Mouse (Mus musculus) kidney, postnatal 0 days (tissue): ENCODE data around the gene Nfia. TPM values are rescaled to one million over a fixed set of nuclear protein-coding genes. Genes with fewer than 3 reads are reported as not detected.

Experiments
- ATAC-seq: fragments of 200-750 bp; cut with Nextera tagmentation; replicated peaks from 2 replicates; pipeline ENCODE4 v1.8.0; 2017; ENCODE audit warnings: low read depth, moderate number of reproducible peaks, moderate TSS enrichment, moderate library complexity; ENCODE audit not compliant: low FRiP score
- DNase-seq: peaks from one replicate; pipeline ENCODE4 v3.0.0-alpha.2; 2016; ENCODE audit warnings: low spot score
- H3K27ac ChIP-seq: fragments of 300-500 bp; sonication (generic); 2 replicates; pipeline ENCODE4 v1.5.1; 2014; ENCODE audit warnings: mild to moderate bottlenecking
- H3K27me3 ChIP-seq: fragments of 300-500 bp; sonication (generic); 2 replicates; pipeline ENCODE4 v1.6.1; 2014; ENCODE audit warnings: low read length, mixed read lengths; ENCODE audit not compliant: insufficient read depth
- H3K36me3 ChIP-seq: fragments of 300-500 bp; sonication (generic); 2 replicates; pipeline ENCODE4 v1.6.1; 2014; ENCODE audit warnings: low read length, mixed read lengths; ENCODE audit not compliant: insufficient read depth
- H3K4me1 ChIP-seq: fragments of 300-500 bp; sonication (generic); replicated peaks from 2 replicates; pipeline ENCODE4 v1.6.1; 2014; ENCODE audit warnings: antibody characterized with exemption, low read length, mixed read lengths; ENCODE audit not compliant: insufficient read depth
- H3K4me2 ChIP-seq: fragments of 300-500 bp; sonication (generic); 2 replicates; pipeline ENCODE4 v1.6.1; 2014; ENCODE audit warnings: mild to moderate bottlenecking, low read length, moderate library complexity, mixed read lengths
- H3K4me3 ChIP-seq: fragments of 300-500 bp; sonication (generic); replicated peaks from 2 replicates; pipeline ENCODE4 v1.5.1; 2014; ENCODE audit warnings: low read depth, low read length
- H3K9ac ChIP-seq: fragments of 300-500 bp; sonication (generic); 2 replicates; pipeline ENCODE4 v1.6.1; 2014; ENCODE audit warnings: low read depth, low read length
- H3K9me3 ChIP-seq: fragments of 300-500 bp; sonication (generic); replicated peaks from 2 replicates; pipeline ENCODE4 v1.6.1; 2016; ENCODE audit warnings: low read length, inconsistent platforms, mixed read lengths
- CTCF ChIP-seq: IDR thresholded peaks from 2 replicates; pipeline ENCODE4 v1.5.1; 2016; ENCODE audit warnings: antibody characterized with exemption, low read depth, mild to moderate bottlenecking, moderate library complexity
- WGBS: fragments of 180-500 bp; shearing (Covaris S2); extraction: QIAGEN DNeasy Blood & Tissue Kit; methylation state at CpG from one replicate; pipeline ENCODE4 v1.1.7; 2014; 5-methylcytosine and 5-hydroxymethylcytosine counted together
- polyA plus RNA-seq: library from polyadenylated mRNA; unstranded; fragments of >200 nt; fragmentation: Nextera tagmentation; extraction: Ambion mirVana; gene quantifications from 2 replicates; pipeline ENCODE4 v1.2.1, GENCODE M21; 2015

Nfia gene
- polyA plus RNA-seq, 1 experiment from 2014 or later, result 25.9 TPM

GRCm38 (mm10) chr4:98057721-98058120 lies 285.2 kb downstream of the Nfia start:
- Histone ChIP-seq H3K9me3 (no peaks in the 10 kb centered on the region), H3K4me2 (peak overlapping the region; percentile 14; the same call in 1 of the 2 replicates), H3K9ac (no peak overlapping the region), H3K4me3 (no peak overlapping the region), H3K4me1 (no peaks in the 10 kb centered on the region), H3K27me3 (no peaks in the 10 kb centered on the region), H3K36me3 (no peaks in the 10 kb centered on the region), H3K27ac (no peak overlapping the region)
- no peak for TF ChIP-seq CTCF
- DNase-seq (peak; percentile 17), ATAC-seq (no peak)
- WGBS, result 29% methylated on average over 4 of the region's 4 CpGs

- Histone ChIP-seq H3K9ac (no peak overlapping the region), H3K4me1 (no peaks in the 10 kb centered on the region), H3K36me3 (no peaks in the 10 kb centered on the region), H3K4me3 (no peak overlapping the region), H3K27ac (no peak overlapping the region), H3K27me3 (no peaks in the 10 kb centered on the region), H3K9me3 (no peaks in the 10 kb centered on the region), H3K4me2 (no peak overlapping the region)
- ATAC-seq (no peak), DNase-seq (no peak)
- no peak for TF ChIP-seq CTCF
These were observed 285.6 kb downstream of the Nfia start for GRCm38 (mm10) chr4:98058182-98058581.

GRCm38 (mm10) chr4:98060601-98061000 lies 288.1 kb downstream of the Nfia start:
- DNase-seq, result no peak
- 36% methylated on average over 1 of the region's 1 CpGs for WGBS
- no peak for TF ChIP-seq CTCF

GRCm38 (mm10) chr4:98061086-98061485 lies 288.6 kb downstream of the Nfia start:
- Histone ChIP-seq H3K4me2 (no peak overlapping the region), H3K27ac (no peak overlapping the region), H3K27me3 (no peaks in the 10 kb centered on the region), H3K36me3 (0 out of 2 replicates have a peak, but pooled peaks cover 6% of the 10 kb centered on the region), H3K4me1 (no peaks in the 10 kb centered on the region), H3K4me3 (no peak overlapping the region), H3K9ac (no peak overlapping the region), H3K9me3 (no peaks in the 10 kb centered on the region)
- peak; percentile 15 for DNase-seq
- 64% methylated on average over 1 of the region's 1 CpGs for WGBS
- TF ChIP-seq CTCF, result no peak
- no peak for ATAC-seq

More at GRCm38 (mm10) chr4:98060601-98061000, 288.1 kb downstream of the Nfia start:
- ATAC-seq, result no peak
- H3K4me2 ChIP-seq, result no peak overlapping the region
- H3K36me3 ChIP-seq, result 0 out of 2 replicates have a peak, but pooled peaks cover 6% of the 10 kb centered on the region
- H3K9me3 ChIP-seq, result no peaks in the 10 kb centered on the region
- H3K9ac ChIP-seq, result no peak overlapping the region
- no peak overlapping the region for H3K27ac ChIP-seq
- H3K4me3 ChIP-seq, result no peak overlapping the region
- H3K4me1 ChIP-seq, result no peaks in the 10 kb centered on the region
- H3K27me3 ChIP-seq, result no peaks in the 10 kb centered on the region

GRCm38 (mm10) chr4:98063280-98063679 lies 290.7 kb downstream of the Nfia start:
- no peak overlapping the region for H3K27ac ChIP-seq
- no peak overlapping the region for H3K4me3 ChIP-seq
- WGBS, result 35% methylated on average over 3 of the region's 3 CpGs
- peak; percentile 88 for DNase-seq
- 0 out of 2 replicates have a peak, but pooled peaks cover 6% of the 10 kb centered on the region for H3K36me3 ChIP-seq
- ATAC-seq, result no peak
- no peak for TF ChIP-seq CTCF
- H3K4me1 ChIP-seq, result no peaks in the 10 kb centered on the region
- no peaks in the 10 kb centered on the region for H3K9me3 ChIP-seq
- H3K27me3 ChIP-seq, result no peaks in the 10 kb centered on the region
- H3K4me2 ChIP-seq, result no peak overlapping the region
- no peak overlapping the region for H3K9ac ChIP-seq

DNA sequence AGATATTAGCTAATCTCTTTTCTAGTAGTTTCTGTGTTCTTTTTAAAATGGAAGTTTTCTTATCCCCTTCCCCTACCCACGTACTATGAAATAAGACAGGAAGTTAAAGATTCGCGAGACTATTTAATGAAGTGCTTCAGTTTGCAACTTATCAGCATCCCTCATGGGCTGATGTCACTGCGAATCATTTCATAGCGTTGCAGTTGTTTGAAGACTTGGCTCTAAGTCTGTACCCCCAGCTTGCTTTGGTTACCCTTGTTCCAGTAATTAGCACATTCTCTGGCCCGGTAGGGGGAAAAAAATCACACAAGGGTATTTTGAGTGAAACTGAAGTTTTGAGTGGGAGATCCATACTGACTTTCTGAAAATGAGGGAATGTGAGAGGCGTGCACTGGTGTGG lies 303.6 kb downstream of the Nfia start:
- ATAC-seq (no peak), DNase-seq (no peak)
- Histone ChIP-seq H3K27ac (no peak overlapping the region), H3K4me1 (no peaks in the 10 kb centered on the region; the same call in 1 of the 2 replicates), H3K4me3 (no peak overlapping the region), H3K27me3 (no peaks in the 10 kb centered on the region), H3K36me3 (no peaks in the 10 kb centered on the region), H3K9ac (no peak overlapping the region), H3K9me3 (no peaks in the 10 kb centered on the region), H3K4me2 (no peak overlapping the region)
- TF ChIP-seq CTCF, result no peak
- WGBS, result 83% methylated on average over 7 of the region's 7 CpGs

GRCm38 (mm10) chr4:98076624-98077023 lies 304.1 kb downstream of the Nfia start:
- Histone ChIP-seq H3K9me3 (no peaks in the 10 kb centered on the region), H3K4me1 (no peaks in the 10 kb centered on the region; the same call in 1 of the 2 replicates), H3K4me3 (no peak overlapping the region), H3K4me2 (no peak overlapping the region), H3K27ac (no peak overlapping the region), H3K27me3 (no peaks in the 10 kb centered on the region), H3K9ac (no peak overlapping the region), H3K36me3 (no peaks in the 10 kb centered on the region)
- 82% methylated on average over 7 of the region's 7 CpGs for whole genome bisulfite sequencing
- TF ChIP-seq CTCF, result no peak
- DNase-seq, result no peak
- no peak for ATAC-seq
